Mouse (Mus musculus) c-Kit-positive CD71-positive TER-119-negative erythroid progenitor cells, embryonic 14.5 days (primary cell): ENCODE measurements at regions not wholly inside any gene's neighbourhood (a gene's known extent, or its start where the extent isn't known, plus 50 kb on each side); places are given as distances from the start of the nearest gene placed in this dataset.
"Not testable (repeated sequence)": the region's sequence is repeated elsewhere in the genome, so short reads cannot be mapped to it uniquely, and the experiment has no call there.

ENCODE experiments used
- DNase-seq: peaks from one replicate; pipeline ENCODE4 v3.0.0-alpha.2; 2013; ENCODE audit warnings: low read depth

- DNase-seq, result no peak
These were observed 313.8 kb upstream of the Cdh4 start for GRCm38 (mm10) chr2:179128432-179128831.

- no peak for DNase-seq
These were observed 311.2 kb upstream of the Cdh4 start for GRCm38 (mm10) chr2:179131004-179131403.

- no peak for DNase-seq
These were observed 299.9 kb upstream of the Cdh4 start for GRCm38 (mm10) chr2:179142313-179142712.

- no peak for DNase-seq
These were observed 296.5 kb upstream of the Cdh4 start for GRCm38 (mm10) chr2:179145726-179146125.

- DNase-seq, result no peak
These were observed 296.0 kb upstream of the Cdh4 start for GRCm38 (mm10) chr2:179146274-179146673.

GRCm38 (mm10) chr2:179148194-179148593 lies 294.0 kb upstream of the Cdh4 start:
- DNase-seq, result no peak

GRCm38 (mm10) chr2:179148667-179149066 lies 293.6 kb upstream of the Cdh4 start:
- no peak for DNase-seq

GRCm38 (mm10) chr2:179158881-179159280 lies 283.4 kb upstream of the Cdh4 start:
- no peak for DNase-seq

GRCm38 (mm10) chr2:179163116-179163515 lies 279.1 kb upstream of the Cdh4 start:
- DNase-seq, result no peak

- no peak for DNase-seq
These were observed 272.1 kb upstream of the Cdh4 start for GRCm38 (mm10) chr2:179170157-179170556.

- no peak for DNase-seq
These were observed 271.6 kb upstream of the Cdh4 start for GRCm38 (mm10) chr2:179170608-179171007.

- not testable (repeated sequence) for DNase-seq
These were observed 265.2 kb upstream of the Cdh4 start for GRCm38 (mm10) chr2:179176835-179177530.

GRCm38 (mm10) chr2:179181366-179181765 lies 260.9 kb upstream of the Cdh4 start:
- no peak for DNase-seq

GRCm38 (mm10) chr2:179182123-179182522 lies 260.1 kb upstream of the Cdh4 start:
- DNase-seq, result no peak

- DNase-seq, result no peak
These were observed 249.2 kb upstream of the Cdh4 start for GRCm38 (mm10) chr2:179192906-179193496.

- no peak for DNase-seq
These were observed 248.6 kb upstream of the Cdh4 start for GRCm38 (mm10) chr2:179193507-179194160.

- no peak for DNase-seq
These were observed 244.8 kb upstream of the Cdh4 start for GRCm38 (mm10) chr2:179197471-179197870.

- DNase-seq, result no peak
These were observed 241.7 kb upstream of the Cdh4 start for GRCm38 (mm10) chr2:179200495-179200894.

- DNase-seq, result no peak
These were observed 231.9 kb upstream of the Cdh4 start for GRCm38 (mm10) chr2:179210164-179210805.

GRCm38 (mm10) chr2:179216773-179217172 lies 225.5 kb upstream of the Cdh4 start:
- no peak for DNase-seq

- DNase-seq, result no peak
These were observed 214.1 kb upstream of the Cdh4 start for GRCm38 (mm10) chr2:179228096-179228495.

- no peak for DNase-seq
These were observed 210.4 kb upstream of the Cdh4 start for GRCm38 (mm10) chr2:179231708-179232354.
